Mouse (Mus musculus) C2C12 (cell line): Measurements from ENCODE around the gene Cnpy4. TPM values are rescaled to one million over a fixed set of nuclear protein-coding genes. Genes with fewer than 3 reads are reported as not detected.

Experiments used
- H3K27me3 ChIP-seq: one replicate; pipeline ENCODE4 v1.6.1; 2011; ENCODE audit not compliant: control insufficient read depth, insufficient read depth, insufficient read length
- H3K36me3 ChIP-seq: one replicate; pipeline ENCODE4 v1.6.1; 2011; ENCODE audit not compliant: control insufficient read depth, insufficient read depth
- H3K4me3 ChIP-seq: one replicate; pipeline ENCODE4 v1.5.1; 2011; ENCODE audit warnings: mild to moderate bottlenecking, control low read depth; ENCODE audit not compliant: poor library complexity, insufficient read depth, severe bottlenecking
- H3K79me2 ChIP-seq: one replicate; pipeline ENCODE4 v1.6.1; 2011; ENCODE audit not compliant: control insufficient read depth, insufficient read depth
- H3K79me3 ChIP-seq: one replicate; pipeline ENCODE4 v1.6.1; 2011; ENCODE audit warnings: low read depth, control low read depth
- H3ac ChIP-seq: one replicate; pipeline ENCODE3; 2011; ENCODE audit warnings: low read depth; ENCODE audit not compliant: control insufficient read depth, insufficient read length
- CEBPB ChIP-seq: IDR thresholded peaks from one replicate; pipeline ENCODE4 v1.6.1; 2011; ENCODE audit warnings: low read depth, mild to moderate bottlenecking, control low read depth, moderate library complexity
- CTCF ChIP-seq: IDR thresholded peaks from one replicate; pipeline ENCODE4 v1.5.1; 2011; ENCODE audit not compliant: control insufficient read depth, insufficient read depth, insufficient read length
- FOSL1 ChIP-seq: IDR thresholded peaks from one replicate; pipeline ENCODE4 v1.8.0; 2011; ENCODE audit warnings: mild to moderate bottlenecking, low read length; ENCODE audit not compliant: poor library complexity, insufficient read depth, severe bottlenecking
- MAX ChIP-seq: IDR thresholded peaks from one replicate; pipeline ENCODE4 v1.6.1; 2011; ENCODE audit warnings: mild to moderate bottlenecking, control low read depth
- MYOD1 ChIP-seq: IDR thresholded peaks from one replicate; pipeline ENCODE4 v1.6.1; 2011; ENCODE audit warnings: low read depth; ENCODE audit not compliant: control insufficient read depth, insufficient read length
- MYOG ChIP-seq: IDR thresholded peaks from one replicate; pipeline ENCODE4 v1.6.1; 2011; ENCODE audit not compliant: control insufficient read depth, insufficient read length; ENCODE audit errors: extremely low read depth
- USF1 ChIP-seq: IDR thresholded peaks from one replicate; pipeline ENCODE4 v1.6.1; 2011; ENCODE audit warnings: low read depth, mild to moderate bottlenecking, control low read depth, moderate library complexity
- microRNA-seq: library from miRNA; unstranded; fragments of <30 nt; microRNA quantifications from one replicate; pipeline ENCODE4, GENCODE M21; 2019; ENCODE audit warnings: borderline microRNAs expressed
- polyA plus RNA-seq: library from polyadenylated mRNA; unstranded; fragments of >200 nt; fragmentation: generic; extraction: Trizol; gene quantifications from one replicate; pipeline ENCODE4 v1.2.1, GENCODE M21; 2012; ENCODE audit warnings: missing spikeins

The Cnpy4 gene
- polyA plus RNA-seq, 1 experiment = 23.0 TPM

DNA sequence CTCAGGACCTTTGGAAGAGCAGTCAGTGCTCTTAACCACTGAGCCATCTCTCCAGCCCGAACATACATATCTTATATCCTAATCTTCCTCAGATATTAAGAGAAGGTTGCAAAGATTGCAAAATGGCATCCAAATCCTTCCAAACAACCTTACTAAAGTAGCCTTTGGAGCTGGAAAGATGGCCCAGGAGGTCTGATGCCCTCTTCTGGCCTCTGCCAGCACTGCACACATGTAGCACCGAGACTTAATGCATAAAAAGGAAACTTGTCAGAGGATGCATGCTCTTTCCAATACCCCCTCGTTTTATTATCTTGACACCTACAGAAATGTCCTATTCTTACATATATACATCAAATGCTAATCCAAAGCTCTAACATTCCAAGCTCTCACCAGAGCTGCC, 40.7 kb downstream of the Cnpy4 start:
- Histone ChIP-seq H3K4me3 (no peak overlapping the region), H3K27me3 (no peaks in the 10 kb centered on the region), H3K79me2 (no peaks in the 10 kb centered on the region)

DNA sequence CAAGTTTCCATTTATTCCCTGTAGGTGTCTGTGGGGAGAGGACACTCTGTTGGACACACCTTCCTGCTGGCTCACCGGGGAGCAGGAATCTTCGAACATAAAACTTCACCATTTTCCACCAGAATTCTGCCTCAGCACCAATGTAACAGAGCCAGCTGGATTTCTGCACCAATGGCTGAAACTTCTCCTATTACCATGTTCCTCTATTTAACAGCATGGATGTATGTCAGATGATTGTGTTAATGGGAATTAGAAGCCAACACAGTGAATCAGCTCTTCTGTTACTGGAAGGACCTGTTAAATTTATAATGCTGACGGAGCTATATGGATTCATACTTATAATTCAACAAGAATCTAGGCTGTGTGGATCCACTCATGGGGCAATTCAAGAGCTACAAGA, 42.2 kb downstream of the Cnpy4 start:
- no peaks in the 10 kb centered on the region for H3K79me2 ChIP-seq
- H3ac ChIP-seq = no peak overlapping the region
- H3K36me3 ChIP-seq = no peaks in the 10 kb centered on the region
- TF ChIP-seq CTCF (no peak), MYOD1 (no peak), FOSL1 (no peak), USF1 (no peak), MYOG (no peak), CEBPB (no peak), MAX (no peak)
- H3K79me3 ChIP-seq = no peaks in the 10 kb centered on the region
- H3K27me3 ChIP-seq = no peaks in the 10 kb centered on the region
- no peak overlapping the region for H3K4me3 ChIP-seq

More for the DNA sequence above, 40.7 kb downstream of the Cnpy4 start:
- H3K36me3 ChIP-seq = no peaks in the 10 kb centered on the region
- TF ChIP-seq USF1 = no peak
- no peak for TF ChIP-seq FOSL1
- TF ChIP-seq CEBPB = no peak
- TF ChIP-seq MAX = no peak
- no peak for TF ChIP-seq CTCF
- H3ac ChIP-seq = no peak overlapping the region
- H3K79me3 ChIP-seq = no peaks in the 10 kb centered on the region

- H3K36me3 ChIP-seq = no peaks in the 10 kb centered on the region
- TF ChIP-seq MYOD1 = no peak
- TF ChIP-seq FOSL1 = no peak
- no peak for TF ChIP-seq MAX
- TF ChIP-seq CTCF = no peak
- TF ChIP-seq CEBPB = no peak
- no peak for TF ChIP-seq MYOG
- TF ChIP-seq USF1 = no peak
Observed at GRCm38 (mm10) chr5:138233778-138234177, 46.5 kb downstream of the Cnpy4 start.

GRCm38 (mm10) chr5:138234224-138234623, 46.9 kb downstream of the Cnpy4 start:
- Histone ChIP-seq H3K36me3 (no peaks in the 10 kb centered on the region), H3ac (no peak overlapping the region), H3K79me2 (no peaks in the 10 kb centered on the region), H3K27me3 (no peaks in the 10 kb centered on the region), H3K4me3 (no peak overlapping the region), H3K79me3 (no peaks in the 10 kb centered on the region)
- TF ChIP-seq USF1 = no peak
- TF ChIP-seq MYOG = no peak
- no peak for TF ChIP-seq FOSL1
- no peak for TF ChIP-seq CTCF
- TF ChIP-seq MYOD1 = no peak
- TF ChIP-seq CEBPB = no peak
- no peak for TF ChIP-seq MAX

More at GRCm38 (mm10) chr5:138233778-138234177, 46.5 kb downstream of the Cnpy4 start:
- H3K4me3 ChIP-seq = no peak overlapping the region
- no peaks in the 10 kb centered on the region for H3K27me3 ChIP-seq
- no peaks in the 10 kb centered on the region for H3K79me3 ChIP-seq
- H3K79me2 ChIP-seq = no peaks in the 10 kb centered on the region
- no peak overlapping the region for H3ac ChIP-seq

DNA sequence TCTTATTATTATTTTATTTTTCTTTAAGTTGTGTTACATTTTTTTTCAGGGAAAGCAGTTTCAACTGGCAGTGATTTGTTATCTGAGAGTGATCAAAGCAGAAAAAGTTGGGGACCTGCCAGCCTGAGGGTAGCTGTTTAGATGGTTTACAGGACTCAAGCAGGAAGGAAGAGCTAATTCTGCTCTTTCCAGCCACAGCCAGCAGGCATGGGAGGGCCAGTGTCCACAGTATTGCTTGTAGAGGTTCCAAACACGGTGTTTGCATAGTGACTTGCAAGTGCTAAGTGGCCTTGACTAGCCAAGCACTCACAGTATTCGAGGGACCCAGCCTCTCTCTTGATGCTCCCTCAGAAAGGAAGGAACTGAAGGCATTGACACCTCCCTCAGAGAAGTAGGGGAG, 54.2 kb downstream of the Cnpy4 start:
- Histone ChIP-seq H3K27me3 (no peaks in the 10 kb centered on the region), H3K36me3 (no peaks in the 10 kb centered on the region), H3K4me3 (no peak overlapping the region), H3K79me2 (no peaks in the 10 kb centered on the region), H3K79me3 (no peaks in the 10 kb centered on the region), H3ac (no peak overlapping the region)
- no peak for TF ChIP-seq MYOD1
- TF ChIP-seq CTCF = no peak
- TF ChIP-seq MAX = no peak

Small RNA genes lying within 50 kb of the gene (microRNA-seq; reads per million reads assigned to microRNA genes)
- 4,895 reads per million, percentile 93 among the genes with 10 or more reads in this experiment for gene Mir106b
- 560 reads per million, percentile 84 among the genes with 10 or more reads in this experiment for gene Mir25
- 6,017 reads per million, percentile 94 among the genes with 10 or more reads in this experiment for gene Mir93

Other genes starting within 250 kb of the Cnpy4 start
- gene Gjc3, start 224.4 kb upstream of the Cnpy4 start, polyA plus RNA-seq = not detected
- not detected for gene Azgp1, start 206.0 kb upstream of the Cnpy4 start, polyA plus RNA-seq
- gene Smok3a, start 166.2 kb upstream of the Cnpy4 start, polyA plus RNA-seq = not detected
- gene Smok3b, start 166.1 kb upstream of the Cnpy4 start, polyA plus RNA-seq = not detected
- gene Smok3c, start 134.3 kb upstream of the Cnpy4 start, polyA plus RNA-seq = not detected
- gene Zkscan1, start 102.4 kb upstream of the Cnpy4 start, polyA plus RNA-seq = 3.7 TPM
- 8.5 TPM for gene Zscan21, start 70.6 kb upstream of the Cnpy4 start, polyA plus RNA-seq
- gene Zfp113, start 31.7 kb upstream of the Cnpy4 start, polyA plus RNA-seq = 1.9 TPM
- 182 TPM for gene Cops6, start 26.4 kb upstream of the Cnpy4 start, polyA plus RNA-seq
- gene Ap4m1, start 15.5 kb upstream of the Cnpy4 start, polyA plus RNA-seq = 11.2 TPM
- 208 TPM for gene Mcm7, start 15.1 kb upstream of the Cnpy4 start, polyA plus RNA-seq
- gene Taf6, start within 50 bp of the Cnpy4 start, polyA plus RNA-seq = 58.1 TPM
- 2.5 TPM for gene Mblac1, start 6.8 kb downstream of the Cnpy4 start, polyA plus RNA-seq
- gene Nxpe5, start 38.4 kb downstream of the Cnpy4 start, polyA plus RNA-seq = not detected
- gene Lamtor4, start 68.0 kb downstream of the Cnpy4 start, polyA plus RNA-seq = 72.8 TPM
- gene BC037034, start 76.5 kb downstream of the Cnpy4 start, polyA plus RNA-seq = 6.8 TPM
- 0.08 TPM for gene Gal3st4, start 85.4 kb downstream of the Cnpy4 start, polyA plus RNA-seq
- gene Gm43720, start 92.5 kb downstream of the Cnpy4 start, polyA plus RNA-seq = not detected
- 0.60 TPM for gene Gpc2, start 92.5 kb downstream of the Cnpy4 start, polyA plus RNA-seq
- gene Stag3, start 92.8 kb downstream of the Cnpy4 start, polyA plus RNA-seq = 0.05 TPM
- gene Pvrig, start 154.5 kb downstream of the Cnpy4 start, polyA plus RNA-seq = 0.19 TPM